Comparison of ENCODE assay signal across 9 mouse cellular contexts in genomic region chr19:34483547-34483946, GRCm38 (mm10). TPM values are rescaled to one million over a fixed set of nuclear protein-coding genes. Genes with fewer than 3 reads are reported as not detected.
A peak's percentile ranks its signal among the peaks of the same experiment; 100 is the strongest.
DNase-seq lines count a peak whose midpoint lies in the region; TF ChIP-seq lines count a peak whose summit lies in the region.
"Had no signal": no experiment of that assay in that cellular context is flagged by ENCODE, and none has a peak within 500 bp of the region (broad histone marks: within the 10 kb centered on the region; RNA-seq: fewer than 3 reads in every experiment).

No protein-coding gene starts in this region.

- H3K4me3 ChIP-seq in gastrocnemius, adult 2 months: no peak overlapping the region
- no peak overlapping the region for H3K4me3 ChIP-seq in bone marrow, adult 2 months (replicated peaks; ENCODE audit: control insufficient read depth, low read depth, low read length)
- H3K4me3 ChIP-seq: liver, embryonic 13.5 days had no signal

- no peak overlapping the region for H3K27ac ChIP-seq in gastrocnemius, adult 2 months
- H3K27ac ChIP-seq in bone marrow, adult 2 months (ENCODE audit: control insufficient read depth, insufficient read depth, low read depth, low read length, poor library complexity): no peak overlapping the region
- H3K27ac ChIP-seq: liver, embryonic 13.5 days had no signal

- 9% methylated on average over 4 of the region's 4 CpGs for WGBS in bone marrow, adult 2 months

- no peaks in the 10 kb centered on the region for H3K4me1 ChIP-seq in bone marrow, adult 2 months (ENCODE audit: control insufficient read depth, insufficient read depth, low read length)
- H3K4me1 ChIP-seq: liver, embryonic 13.5 days had no signal

- TF ChIP-seq POLR2A in bone marrow, adult 2 months (IDR thresholded peaks at IDR 0.05; ENCODE audit: borderline replicate concordance, control insufficient read depth, low read depth, low read length): no peak

- DNase-seq in gastrocnemius, adult 2 months: peak; percentile 39
- DNase-seq in gastrocnemius, postnatal 25 days: no peak
- peak; percentile 17 for DNase-seq in right cerebral cortex, postnatal 14 days
- DNase-seq in right cerebral cortex, postnatal 25 days: no peak
- DNase-seq in heart, postnatal 4 days: peak; percentile 52
- peak; percentile 67 for DNase-seq in lung, postnatal 25 days (ENCODE audit: low spot score)
- no peak for DNase-seq in yolk sac, embryonic 10.5 days (ENCODE audit: low spot score)
- DNase-seq: liver, embryonic 13.5 days had no signal

- intact Hi-C loops in gastrocnemius, adult 2 months (cut with DNase I): loop anchor here (2.0 to 5.0 kb wide), 2 partner anchors 149 to 241 kb away; no protein-coding TSS in a partner anchor

- TF ChIP-seq CTCF in gastrocnemius, adult 2 months (IDR thresholded peaks at IDR 0.05): peak; percentile 75
- TF ChIP-seq CTCF in bone marrow, adult 2 months (IDR thresholded peaks at IDR 0.05; ENCODE audit: control insufficient read depth, insufficient read depth, low read length): peak; percentile 25; the same call in 1 of the 2 replicates

RNA-seq across cellular contexts. Expression of gene Ch25h, which starts 8.6 kb away (rescaled TPM):
- not detected for total RNA-seq in gastrocnemius, adult 2 months (2021)
- total RNA-seq in gastrocnemius, postnatal 25 days (2021): not detected
- polyA plus RNA-seq in bone marrow, adult 2 months (2011; ENCODE audit: insufficient read depth, insufficient read length, low replicate concordance, missing spikeins): not detected in 2 replicates
- under 1 TPM; 0.32 to 0.45 TPM for total RNA-seq in heart, postnatal 4 days (2021)

RNA-seq across cellular contexts. Expression of gene Lipa, which starts 43.7 kb away (rescaled TPM):
- 1 to 10 TPM; 5.1 to 7.9 TPM for total RNA-seq in gastrocnemius, adult 2 months (2021)
- total RNA-seq in gastrocnemius, postnatal 25 days (2021): 1 to 10 TPM; 6.5 to 9.7 TPM
- 4.8 and 14.6 TPM in 2 replicates for polyA plus RNA-seq in bone marrow, adult 2 months (2011; ENCODE audit: insufficient read depth, insufficient read length, low replicate concordance, missing spikeins)
- total RNA-seq in heart, postnatal 4 days (2021): 10 to 100 TPM; 20.7 to 21.2 TPM

Comparison
In these comparisons a context has a peak if more than half of its experiments do, and no peak if none do; other contexts are left out.
1. DNase-seq: peak in gastrocnemius, adult 2 months (single experiment), right cerebral cortex, postnatal 14 days (single experiment), heart, postnatal 4 days (single experiment) and lung, postnatal 25 days (single experiment); none in gastrocnemius, postnatal 25 days (single experiment), right cerebral cortex, postnatal 25 days (single experiment) and yolk sac, embryonic 10.5 days (single experiment).